Mouse (Mus musculus): ENCODE measurements at regions not wholly inside any gene's neighbourhood (a gene's known extent, or its start where the extent isn't known, plus 50 kb on each side); places are given as distances from the start of the nearest gene placed in this dataset.

DNA sequence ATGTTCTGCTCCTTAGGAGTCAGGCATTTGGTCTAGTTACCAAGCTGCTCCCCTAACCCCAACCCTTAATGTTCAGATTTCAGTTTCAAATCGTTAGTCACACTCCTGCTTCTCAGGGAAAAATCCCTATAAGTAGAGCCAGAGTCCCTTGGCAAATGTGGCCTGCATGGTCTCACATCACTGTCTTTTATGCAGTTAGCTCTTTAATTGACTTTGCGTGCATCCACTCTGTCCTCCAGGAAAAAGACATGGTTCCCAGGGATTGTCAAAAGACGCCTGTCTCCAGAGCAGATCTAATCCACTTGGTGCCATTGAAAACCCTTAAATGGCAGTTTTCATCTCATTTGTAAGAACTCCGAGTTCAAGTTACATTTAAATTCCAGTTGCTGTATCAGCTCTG lies 256.3 kb upstream of the Lyplal1 start:
- no peak for DNase-seq

DNA sequence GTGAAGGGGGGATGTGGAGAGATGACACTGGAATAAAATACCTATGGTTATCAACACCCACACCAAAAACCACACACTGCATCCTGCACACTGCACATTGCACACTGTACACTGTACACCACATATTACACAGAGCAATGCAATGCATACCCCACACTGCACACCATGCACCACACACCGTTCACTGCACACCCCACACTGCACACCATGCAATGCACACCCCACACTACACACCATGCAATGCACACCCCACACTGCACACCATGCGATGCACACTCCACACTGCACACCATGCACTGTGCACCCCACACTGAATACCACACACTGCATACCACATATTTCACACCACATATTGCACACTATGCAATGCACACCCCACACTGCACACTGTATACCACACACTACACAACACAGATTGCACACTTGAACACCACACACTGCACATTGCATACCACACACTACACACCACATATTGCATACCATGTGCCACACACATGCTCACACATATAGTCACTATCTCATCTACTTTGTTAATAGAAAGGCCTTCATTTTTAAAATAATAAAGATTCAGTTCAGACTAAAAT lies 255.8 kb upstream of the Lyplal1 start:
- DNase-seq = no peak

DNA sequence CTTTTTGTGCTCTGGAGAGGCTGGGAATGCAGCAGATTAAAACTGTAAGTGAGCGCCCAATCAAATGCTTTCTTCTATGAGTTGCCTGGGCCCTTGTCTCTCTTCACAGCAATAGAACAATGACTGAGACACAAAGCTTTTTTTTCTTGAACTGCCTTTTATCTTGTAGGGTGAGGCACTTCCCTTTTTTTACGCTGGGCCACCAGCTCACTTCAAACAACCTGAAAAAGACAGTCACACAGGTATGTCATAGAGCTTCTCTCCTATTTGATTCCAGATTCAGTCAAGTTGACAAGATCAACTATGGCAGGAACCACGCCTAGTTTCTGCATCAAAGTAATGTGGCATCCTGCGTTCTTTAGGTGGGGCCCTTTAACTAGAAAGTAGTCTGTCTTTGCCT lies 246.2 kb upstream of the Lyplal1 start:
- no peak for DNase-seq

DNA sequence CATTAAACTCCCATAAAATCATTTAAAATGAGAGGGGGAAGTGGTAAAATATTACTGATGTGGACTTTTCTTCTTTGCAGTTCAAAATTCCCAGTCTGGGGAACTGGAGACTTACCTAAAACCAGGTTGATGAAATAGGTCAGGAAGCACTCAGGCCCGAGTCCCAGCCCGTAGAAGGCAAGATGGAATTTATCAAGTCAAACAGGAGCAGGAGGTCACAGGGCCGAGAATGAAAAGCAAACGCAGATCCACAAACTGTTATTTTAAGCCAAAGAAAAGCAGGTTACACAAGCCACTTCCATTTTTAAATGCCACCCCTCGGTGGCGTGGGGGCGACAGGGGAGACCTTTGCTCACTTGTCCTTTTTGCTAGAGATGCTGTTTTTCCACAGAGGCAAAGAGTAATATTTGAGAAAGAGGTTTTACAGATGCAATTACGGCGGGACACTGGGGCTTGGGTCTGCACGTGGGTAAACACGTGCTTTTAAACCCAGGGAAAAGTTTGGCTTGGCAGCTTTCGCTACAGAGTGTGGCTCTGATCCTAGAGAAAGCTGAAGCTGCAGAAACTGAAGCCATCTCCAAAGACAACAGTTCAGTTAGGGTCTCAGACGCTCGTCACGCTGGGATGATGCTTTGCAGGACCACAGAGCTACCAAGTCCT lies 241.0 kb upstream of the Lyplal1 start:
- no peak for DNase-seq

DNA sequence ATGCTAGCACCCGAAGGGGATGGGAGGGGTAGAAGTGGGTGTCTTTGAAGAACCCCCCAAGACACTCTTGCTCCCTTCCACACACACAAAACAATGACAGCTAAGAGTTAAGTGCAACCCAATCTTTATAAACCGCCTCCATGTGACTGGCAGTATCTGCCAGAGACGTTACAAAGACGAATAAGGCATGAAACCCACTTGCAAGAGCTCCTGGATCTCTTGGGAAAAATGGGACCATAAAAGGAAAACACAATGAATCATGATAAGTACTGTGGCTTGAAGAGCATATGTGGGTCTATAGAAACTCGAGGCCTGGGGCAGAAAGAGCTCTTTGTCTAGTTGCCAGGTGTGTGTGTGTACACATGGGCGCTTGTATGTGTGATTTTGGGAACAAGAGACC lies 237.6 kb upstream of the Lyplal1 start:
- no peak for DNase-seq

DNA sequence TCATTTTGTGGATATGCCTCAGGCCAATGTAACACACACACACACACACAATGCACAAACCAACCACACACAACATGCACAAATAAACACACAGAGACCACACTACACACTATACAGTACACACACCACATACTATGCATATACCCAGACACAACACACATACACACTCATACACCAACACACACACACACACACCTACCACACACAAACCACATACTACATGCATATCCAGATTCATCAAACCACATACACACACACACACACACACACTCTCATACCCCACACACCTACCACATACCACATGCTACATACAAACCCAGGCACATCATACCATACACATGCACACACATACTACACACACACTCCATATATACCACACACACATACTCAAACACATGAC lies 237.0 kb upstream of the Lyplal1 start:
- no peak for DNase-seq

DNA sequence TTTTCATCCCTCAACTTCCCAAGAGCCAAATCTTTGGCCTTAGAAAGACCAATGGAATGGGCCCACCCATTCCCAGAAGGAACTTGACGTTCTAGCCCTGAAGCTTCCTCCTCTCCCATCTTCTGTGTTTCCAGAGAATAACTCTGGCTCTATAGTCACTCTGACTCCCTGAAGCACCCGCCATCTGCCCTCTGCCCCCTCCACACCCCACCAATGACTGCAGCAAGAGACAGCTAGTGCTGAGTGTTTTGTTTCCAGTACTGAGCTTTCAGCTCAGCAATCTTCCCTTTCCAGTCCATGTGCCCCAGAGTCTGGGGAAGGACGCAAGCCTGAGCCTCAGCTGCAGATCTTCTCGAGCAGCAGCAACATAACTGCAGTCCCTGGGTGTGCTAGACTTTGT lies 233.3 kb upstream of the Lyplal1 start:
- DNase-seq = no peak

DNA sequence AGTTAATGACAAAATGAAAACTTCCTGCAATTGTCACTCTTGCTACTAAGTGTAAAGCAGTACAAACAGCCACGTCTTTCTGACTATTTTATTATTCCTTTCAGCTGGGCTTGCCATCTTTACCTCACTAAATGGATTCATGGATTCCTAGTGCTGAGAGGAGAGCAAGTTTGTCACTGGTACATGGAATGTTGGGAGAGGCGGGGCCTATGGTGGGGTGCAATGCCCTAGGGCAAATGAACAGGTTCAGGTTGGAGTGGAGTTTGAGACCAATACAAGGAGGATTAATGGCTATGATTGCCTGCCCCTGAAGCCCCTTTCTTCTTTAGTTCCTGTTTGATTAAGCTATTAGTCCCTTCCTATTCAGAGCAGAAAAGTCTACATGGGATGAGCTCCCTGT lies 232.9 kb upstream of the Lyplal1 start:
- no peak for DNase-seq

DNA sequence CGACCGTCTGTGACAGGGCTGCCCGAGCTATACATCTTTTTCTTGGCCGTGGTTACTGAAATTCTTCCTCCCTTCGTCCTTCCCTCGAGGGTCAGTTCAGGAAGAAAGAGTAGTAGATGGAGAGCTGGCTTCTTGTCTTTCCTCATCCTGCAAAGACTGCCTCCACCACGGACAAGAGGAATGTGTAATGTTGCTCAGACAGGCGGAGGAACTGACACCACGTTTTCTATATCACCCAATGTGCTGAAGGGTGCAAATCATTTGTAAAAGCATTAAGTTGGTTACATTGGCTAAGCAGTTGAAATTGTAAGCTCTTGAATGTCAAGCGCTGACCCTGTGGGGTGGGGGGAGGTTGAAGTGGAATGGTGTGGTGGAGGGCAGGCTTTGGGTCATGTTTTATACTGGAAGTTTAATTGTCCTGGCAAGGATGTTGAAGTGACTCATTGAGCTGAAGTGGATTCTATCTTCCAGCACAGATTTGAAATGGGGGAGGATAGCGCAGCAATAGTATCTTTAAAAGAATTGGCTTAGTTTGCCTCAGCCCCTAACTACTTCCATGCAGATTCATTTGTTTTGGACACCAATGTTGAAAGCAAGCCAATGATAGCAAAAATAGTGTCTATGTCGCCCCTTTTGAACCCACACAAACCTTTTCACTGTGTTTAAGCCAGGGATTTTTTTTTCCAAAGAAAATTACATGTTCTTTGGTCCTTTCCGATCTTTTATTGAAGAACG lies 230.5 kb upstream of the Lyplal1 start:
- DNase-seq = no peak

DNA sequence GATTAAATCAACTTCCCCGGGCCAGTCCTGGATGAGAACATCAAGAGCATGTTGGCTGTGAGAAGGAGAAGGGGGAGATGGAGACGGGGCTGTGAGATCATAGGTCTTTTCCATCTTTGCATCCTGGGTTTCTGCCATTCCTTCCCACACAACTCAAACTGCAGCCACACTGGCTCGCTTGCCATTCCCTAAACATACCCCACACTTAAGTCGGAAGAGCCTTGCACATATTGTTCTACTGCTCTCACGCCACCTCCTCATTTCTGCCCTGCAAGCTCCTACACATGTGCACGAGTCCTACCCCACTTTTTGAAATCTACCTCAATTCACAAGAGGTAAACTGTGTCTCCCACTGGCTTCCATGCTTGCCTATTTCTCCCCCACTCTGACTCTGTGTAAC lies 228.3 kb upstream of the Lyplal1 start:
- no peak for DNase-seq

DNA sequence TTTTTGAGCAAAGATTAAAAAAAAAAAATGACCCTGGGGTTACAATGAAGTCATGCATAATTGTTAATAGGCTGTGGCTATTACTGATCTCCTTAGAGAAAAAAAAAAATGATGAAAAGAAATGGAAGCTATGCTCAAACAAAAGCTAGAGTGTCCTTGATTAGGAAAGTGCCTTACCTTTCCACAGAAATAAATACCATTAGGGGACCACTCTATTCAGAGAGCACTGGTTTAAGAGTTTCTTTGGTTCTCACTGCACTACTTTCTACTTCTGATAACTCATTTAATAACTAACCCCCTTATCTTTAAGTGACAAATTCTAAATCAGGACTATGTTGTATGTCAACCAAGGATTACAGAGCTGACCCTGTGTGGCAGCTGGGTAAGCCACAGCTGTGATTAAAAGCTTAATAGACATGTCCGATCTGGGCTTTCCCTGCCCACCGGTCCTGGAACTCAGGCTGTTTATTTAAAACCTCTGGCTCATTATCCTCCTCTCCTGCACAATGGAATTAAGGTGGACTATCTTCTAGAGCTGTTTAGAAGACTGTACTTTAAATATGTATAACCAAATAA lies 225.9 kb upstream of the Lyplal1 start:
- no peak for DNase-seq

DNA sequence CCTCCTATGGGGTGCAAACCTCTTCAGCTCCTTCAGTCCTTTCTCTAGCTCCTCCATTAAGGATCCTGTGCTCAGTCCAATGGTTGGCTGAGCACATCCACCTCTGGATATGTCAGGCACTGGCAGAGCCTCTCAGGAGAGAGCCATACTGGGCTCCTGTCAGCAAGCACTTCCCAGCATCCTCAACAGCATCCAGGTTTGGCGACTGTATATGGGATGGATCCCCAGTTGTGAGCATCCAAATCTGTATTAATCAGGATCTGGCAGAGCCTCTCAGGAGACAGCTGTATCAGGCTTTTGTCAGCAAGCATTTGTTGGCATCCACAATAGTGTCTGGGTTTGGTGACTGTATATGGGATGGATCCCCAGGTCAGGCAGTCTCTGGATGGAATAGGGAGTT lies 225.3 kb upstream of the Lyplal1 start:
- no peak for DNase-seq

DNA sequence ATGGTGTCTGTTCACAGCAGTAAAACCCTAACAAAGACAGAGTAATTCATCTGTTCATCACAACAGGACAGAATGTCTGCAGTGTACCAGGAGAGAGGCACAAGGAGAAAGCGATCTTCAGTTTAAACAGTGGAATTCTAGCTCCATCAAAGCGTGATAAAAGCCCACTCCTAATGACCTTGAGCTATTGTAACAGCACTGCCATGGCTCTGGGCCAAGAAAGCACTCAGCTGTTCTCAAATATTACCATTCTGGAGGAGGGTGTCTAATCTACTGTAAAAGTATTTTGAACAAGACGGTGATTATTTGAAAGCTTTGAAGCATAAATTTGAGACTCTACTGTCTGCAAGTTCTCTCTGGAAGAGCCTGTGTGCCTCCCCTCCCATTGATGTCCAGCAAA lies 224.8 kb upstream of the Lyplal1 start:
- no peak for DNase-seq

DNA sequence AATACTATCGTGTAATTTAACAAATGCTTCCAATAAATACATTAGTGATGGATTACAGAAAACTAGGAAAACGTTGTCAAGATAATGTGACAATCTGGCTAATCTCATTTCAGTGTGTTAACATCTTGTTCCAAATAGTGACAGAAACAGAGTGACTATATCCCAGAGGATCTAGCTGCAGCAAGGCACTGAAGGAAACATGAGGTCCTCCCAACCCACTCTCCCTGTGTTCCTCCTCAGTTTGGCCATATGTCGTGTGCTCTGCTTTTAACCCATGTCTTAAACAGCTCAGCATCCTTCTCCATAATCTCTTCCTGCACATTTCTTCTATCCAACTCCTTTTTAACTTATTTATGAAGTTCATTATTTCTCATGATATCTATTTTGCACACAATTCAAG lies 223.6 kb upstream of the Lyplal1 start:
- no peak for DNase-seq

DNA sequence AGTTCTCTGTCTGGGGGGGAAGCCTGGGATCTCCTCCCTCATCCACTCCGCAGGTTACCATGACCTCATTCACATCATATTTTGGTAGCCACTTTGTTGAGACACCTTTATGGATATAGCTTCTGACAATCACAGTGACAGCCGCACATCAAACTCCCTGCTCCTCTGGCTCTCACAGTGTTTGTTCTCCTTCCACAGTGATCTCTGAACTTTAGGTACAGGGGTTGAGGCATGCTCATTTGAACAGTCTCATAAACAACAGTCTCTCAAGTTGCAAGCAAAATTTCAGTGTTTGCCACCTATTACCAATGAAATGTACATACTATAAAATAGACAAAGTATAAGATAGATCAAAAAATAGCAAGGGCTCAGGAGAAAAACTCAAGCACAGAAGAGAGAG lies 200.2 kb upstream of the Lyplal1 start:
- DNase-seq = no peak

DNA sequence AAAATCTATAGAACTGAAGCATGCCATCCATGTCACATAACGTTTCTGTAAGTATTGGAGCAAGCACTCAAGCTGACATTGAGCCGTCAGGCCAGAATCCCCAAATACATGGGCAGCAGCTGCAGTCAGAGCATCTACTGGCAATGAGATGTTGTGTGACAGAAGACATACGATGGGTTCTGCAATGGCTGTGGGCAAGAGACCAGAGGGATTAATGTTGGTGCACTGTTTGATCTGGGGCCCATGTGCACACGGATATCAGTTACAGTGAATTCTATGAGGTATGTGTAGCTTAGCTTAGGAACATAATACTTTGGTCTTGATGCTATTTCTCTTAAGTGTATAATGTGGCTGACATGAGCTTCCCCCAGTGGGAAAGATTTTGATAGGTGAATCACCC lies 197.1 kb upstream of the Lyplal1 start:
- DNase-seq = no peak

DNA sequence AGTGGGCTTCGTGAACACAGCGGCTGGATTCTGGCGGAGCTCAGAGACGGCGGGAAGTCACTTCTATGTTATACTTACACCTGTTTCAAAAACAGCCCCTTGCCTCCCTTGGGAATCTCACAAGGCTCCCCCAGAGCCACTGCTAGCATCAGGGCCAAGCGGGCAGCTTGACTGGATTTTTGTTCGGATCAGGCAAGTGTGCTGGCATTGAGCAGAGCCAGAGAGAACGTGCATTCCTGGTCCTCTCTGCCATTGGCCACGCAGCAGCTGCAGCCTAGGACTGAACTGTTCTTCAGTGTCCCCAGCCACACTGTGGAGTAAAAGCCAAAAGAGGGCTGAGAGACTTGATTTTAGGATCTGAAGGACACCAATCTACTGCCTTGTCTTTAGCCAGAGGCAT lies 195.6 kb upstream of the Lyplal1 start:
- DNase-seq = no peak

DNA sequence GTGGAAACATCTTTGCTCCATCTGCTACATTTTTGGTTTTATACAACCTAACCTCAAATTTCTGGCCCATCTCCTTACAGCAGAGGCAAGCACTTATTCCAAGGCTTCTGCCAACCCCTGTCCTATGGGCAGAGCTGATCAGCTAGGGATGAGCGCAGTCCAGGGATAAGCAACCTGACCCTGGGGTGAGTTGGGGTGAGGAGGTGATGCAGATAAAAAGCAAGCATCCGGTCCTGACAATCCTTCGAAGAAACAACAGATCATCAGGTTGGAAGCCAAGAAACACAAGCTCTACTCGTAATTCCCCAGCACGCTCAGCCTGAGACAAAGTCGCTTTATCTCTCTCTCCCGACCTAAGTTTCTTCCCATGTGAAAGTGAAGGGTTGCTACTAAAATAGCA lies 194.9 kb upstream of the Lyplal1 start:
- DNase-seq = no peak

DNA sequence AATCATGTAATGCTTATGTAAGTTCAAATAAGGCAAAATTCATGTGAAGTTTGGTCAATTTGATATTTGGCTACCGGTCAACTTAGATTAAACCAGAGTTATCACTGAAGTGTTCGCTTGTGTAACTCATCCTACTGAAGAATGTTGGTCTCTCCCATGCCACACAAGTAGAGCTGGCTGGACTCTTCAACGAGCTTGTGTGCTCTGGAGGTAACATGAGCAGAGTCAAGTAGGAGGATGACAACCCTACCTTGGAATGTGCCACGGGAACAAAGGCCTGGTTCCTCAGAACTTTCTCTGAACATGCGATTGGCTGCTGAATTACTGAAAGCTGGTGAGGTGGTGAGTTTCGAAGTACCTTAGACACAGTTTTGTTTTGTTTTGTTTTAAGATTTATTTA lies 190.5 kb upstream of the Lyplal1 start:
- DNase-seq = no peak

DNA sequence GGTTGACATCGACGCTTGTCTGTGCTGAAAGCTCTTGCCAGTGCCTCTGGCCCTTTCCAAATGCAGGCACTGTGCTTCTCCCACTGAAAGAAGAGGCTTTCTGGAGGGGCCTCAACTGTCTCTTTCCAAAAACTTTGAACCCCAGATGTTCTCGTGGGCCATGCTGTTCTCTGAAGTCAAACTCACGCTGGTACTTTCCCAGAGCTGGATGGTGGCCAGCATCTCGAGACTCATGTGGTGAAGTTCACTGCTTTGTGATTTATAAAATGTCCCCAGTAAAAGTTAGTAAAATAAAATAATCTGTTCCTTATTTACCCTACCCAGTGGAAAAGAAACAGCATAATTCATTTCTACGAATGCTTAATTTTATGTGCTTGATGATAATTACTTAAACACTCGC lies 180.4 kb upstream of the Lyplal1 start:
- no peak for DNase-seq

DNA sequence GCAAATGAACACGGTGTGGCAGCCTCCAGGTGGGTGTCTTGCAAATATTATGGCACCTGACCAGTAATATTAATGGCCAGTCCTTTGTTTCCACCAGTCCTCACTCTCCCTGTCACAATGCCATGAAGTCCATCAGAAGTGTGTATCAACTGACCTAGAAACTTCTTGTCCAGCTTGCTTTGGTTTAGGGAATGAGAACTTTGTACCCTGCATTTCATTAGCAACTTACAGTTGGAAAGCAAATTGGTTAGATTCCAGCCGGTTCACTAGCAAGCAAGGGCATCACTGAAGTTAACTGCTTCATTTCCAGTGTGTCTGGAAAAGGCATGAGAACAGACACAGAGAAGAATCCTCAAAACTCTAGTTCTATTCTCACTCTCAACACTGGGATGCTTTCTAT lies 178.1 kb upstream of the Lyplal1 start:
- DNase-seq = no peak

DNA sequence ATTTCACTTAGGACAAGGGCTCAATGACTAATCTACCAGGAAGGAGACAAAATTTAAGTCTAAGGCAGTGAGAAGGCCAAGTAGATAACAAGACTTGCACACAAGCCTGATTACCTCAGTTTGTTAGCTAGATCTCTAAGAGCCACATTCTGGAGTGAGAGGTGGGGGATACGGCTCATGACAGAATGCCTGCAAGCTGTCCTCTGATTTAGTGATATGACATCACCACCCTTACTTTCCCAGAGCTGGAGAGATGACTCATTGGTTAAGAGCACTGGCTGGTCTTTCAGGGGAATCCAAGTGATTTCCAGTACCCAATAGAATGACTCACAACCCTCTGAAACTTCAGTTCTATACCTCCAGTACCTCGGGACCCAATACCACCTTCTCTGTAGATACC lies 177.5 kb upstream of the Lyplal1 start:
- no peak for DNase-seq

DNA sequence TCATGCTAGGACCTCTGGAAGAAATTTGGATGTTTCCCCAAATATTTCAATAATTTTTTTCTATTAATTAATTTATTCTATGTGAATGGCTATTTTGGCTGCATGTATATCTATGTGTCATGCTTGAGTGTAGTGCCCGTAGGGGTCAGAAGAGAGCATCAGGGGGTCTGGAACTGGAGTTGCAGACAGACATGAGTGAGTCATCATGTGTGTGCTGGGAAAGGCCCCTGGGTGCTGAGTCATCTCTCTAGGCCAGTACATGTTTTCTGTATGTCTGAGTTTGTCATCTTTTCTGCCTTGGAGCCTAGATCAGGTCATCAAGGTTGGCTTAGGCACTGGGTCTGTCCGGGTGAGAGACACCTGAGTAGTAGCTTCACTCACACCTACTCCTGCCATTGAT lies 172.0 kb upstream of the Lyplal1 start:
- DNase-seq = no peak

DNA sequence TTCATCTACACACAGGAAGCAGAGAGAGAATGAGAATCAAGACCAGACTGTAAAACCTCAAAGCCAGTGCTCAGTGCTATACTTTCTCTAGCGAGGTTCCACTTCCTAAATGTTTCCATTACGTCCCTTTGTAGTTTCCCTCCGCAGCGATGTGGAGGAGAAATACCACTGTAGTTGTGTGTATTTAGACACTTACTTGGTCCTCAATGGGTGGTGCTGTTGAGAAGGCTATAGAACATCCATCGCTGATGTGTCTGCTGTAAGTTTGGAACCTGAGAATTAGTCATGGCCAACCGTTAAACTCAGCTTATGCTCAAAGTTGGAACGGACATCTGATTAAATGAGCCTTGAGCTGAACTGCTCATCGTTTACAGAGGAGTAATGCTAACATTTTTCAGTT lies 170.7 kb upstream of the Lyplal1 start:
- no peak for DNase-seq
